Mouse (Mus musculus) right cerebral cortex, postnatal 25 days (tissue): Measurements from ENCODE around the gene Sds.

Experiments
- DNase-seq: peaks from one replicate; pipeline ENCODE4 v3.0.0; 2022

Gene Sds

DNA sequence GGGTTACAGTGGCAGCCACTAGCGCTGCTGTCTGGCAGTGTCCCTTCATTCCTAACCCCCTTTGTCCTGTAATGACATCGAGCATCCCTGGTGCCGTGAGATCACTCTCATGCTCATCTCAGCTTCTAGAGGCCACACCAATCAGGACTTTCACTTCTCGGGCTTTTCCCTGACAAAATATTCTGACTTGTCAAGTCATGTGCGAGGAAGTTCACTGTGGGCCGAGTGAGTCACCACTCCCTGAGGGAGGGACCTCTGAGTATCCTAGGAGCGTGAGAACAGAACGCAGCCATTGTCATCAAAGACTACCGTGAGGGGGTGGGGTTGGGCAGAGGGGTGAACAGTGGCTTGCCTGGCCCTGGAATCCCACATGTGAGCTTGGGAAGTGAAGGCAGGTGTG lies 41.2 kb downstream of the Sds start:
- DNase-seq: no peak

GRCm38 (mm10) chr5:120522649-120523048 lies 46.3 kb downstream of the Sds start:
- DNase-seq: no peak

GRCm38 (mm10) chr5:120524736-120525135 lies 48.4 kb downstream of the Sds start:
- DNase-seq: no peak

DNA sequence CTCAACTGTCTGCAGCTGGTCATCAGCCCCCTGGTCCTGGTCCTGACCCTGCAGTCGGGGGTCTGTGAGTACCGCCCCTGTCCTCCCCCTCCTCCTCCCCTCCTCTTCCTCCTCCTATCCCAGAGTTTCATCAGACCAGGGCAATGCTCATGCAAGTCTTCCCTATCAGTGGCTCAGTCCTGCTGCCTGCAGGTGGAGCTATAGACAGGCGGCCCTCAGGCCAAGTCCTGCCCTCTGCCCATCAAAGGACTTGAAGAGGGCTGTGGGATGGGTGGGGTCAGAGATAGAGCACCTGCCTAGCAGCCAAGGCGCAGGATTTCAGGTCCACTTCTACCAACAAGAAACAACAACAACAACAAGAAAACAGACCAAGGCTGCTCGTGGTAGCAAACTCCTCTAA lies 49.4 kb downstream of the Sds start:
- DNase-seq: no peak

DNA sequence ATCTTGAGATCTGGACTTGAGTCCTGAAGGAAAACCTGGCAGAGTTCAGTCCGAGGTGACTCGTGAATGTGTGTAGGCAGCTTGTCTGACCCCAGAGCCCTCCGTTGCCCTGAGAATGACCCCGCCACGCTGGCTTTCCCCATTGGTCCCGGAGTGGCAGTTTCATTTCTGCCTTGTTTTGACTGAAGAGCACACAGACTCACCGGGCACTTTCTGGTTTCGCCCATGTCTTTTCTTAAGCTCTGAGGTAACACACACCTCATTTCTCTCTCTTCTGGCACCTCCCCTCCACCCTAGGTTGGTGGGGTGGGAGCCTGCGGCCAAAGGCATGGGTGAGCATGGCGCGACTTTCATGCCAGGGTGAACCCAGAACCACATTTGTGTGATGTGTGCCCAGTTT lies 50.0 kb downstream of the Sds start:
- DNase-seq: no peak

- DNase-seq: no peak
Observed at GRCm38 (mm10) chr5:120527296-120527964, 51.1 kb downstream of the Sds start.

DNA sequence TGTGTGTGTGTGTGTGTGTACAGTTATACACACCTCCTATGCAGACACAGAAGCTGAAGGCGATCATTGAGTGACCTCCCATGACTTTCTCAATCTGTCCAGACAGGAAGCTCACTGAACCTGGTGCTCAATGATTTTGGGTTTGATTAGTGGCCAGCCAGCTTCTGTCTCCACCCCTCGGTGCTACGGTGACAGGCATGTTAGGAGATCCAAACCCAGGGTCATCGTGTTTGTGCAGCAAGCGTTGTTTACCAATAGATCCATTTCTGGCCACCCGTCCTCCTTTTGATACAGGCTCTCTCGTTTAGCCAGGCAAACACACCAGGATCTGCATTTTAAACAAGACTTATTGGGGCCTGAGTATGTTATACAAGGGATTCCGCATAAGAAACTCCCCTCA lies 55.3 kb downstream of the Sds start:
- DNase-seq: no peak
